Mouse (Mus musculus) CD4-positive, CD25-positive, alpha-beta regulatory T cell, adult 2 months (primary cell): Measurements from ENCODE around the gene Galr2.

ENCODE experiments used
- DNase-seq: peaks from one replicate; pipeline ENCODE4 v3.0.0-alpha.2; 2012; ENCODE audit warnings: low read depth, low spot score

Galr2 gene

GRCm38 (mm10) chr11:116306126-116306982 lies 25.6 kb downstream of the Galr2 start:
- peak; percentile 97 for DNase-seq

- DNase-seq, result no peak
Measured at GRCm38 (mm10) chr11:116307019-116307725, 26.4 kb downstream of the Galr2 start, which contains the start of gene Exoc7. Gene Exoc7 (minus strand): TSS chr11:116307233.

- DNase-seq, result no peak
Measured at GRCm38 (mm10) chr11:116307762-116308531, 27.2 kb downstream of the Galr2 start.

- DNase-seq, result no peak
Measured at GRCm38 (mm10) chr11:116309601-116310000, 28.9 kb downstream of the Galr2 start.

GRCm38 (mm10) chr11:116311169-116311568 lies 30.4 kb downstream of the Galr2 start:
- DNase-seq, result no peak

- DNase-seq, result no peak
Measured at GRCm38 (mm10) chr11:116312359-116312758, 31.6 kb downstream of the Galr2 start.

- DNase-seq, result peak; percentile 92
Measured at GRCm38 (mm10) chr11:116318719-116319659, 38.2 kb downstream of the Galr2 start.

GRCm38 (mm10) chr11:116326963-116327603 lies 46.3 kb downstream of the Galr2 start:
- DNase-seq, result no peak

GRCm38 (mm10) chr11:116329314-116330210 lies 48.8 kb downstream of the Galr2 start:
- DNase-seq, result no peak

GRCm38 (mm10) chr11:116330211-116330518 lies 49.4 kb downstream of the Galr2 start:
- no peak for DNase-seq

- DNase-seq, result no peak
Measured at GRCm38 (mm10) chr11:116332232-116332982, 51.7 kb downstream of the Galr2 start.

- no peak for DNase-seq
Measured at GRCm38 (mm10) chr11:116332983-116333270, 52.2 kb downstream of the Galr2 start.
